ENCODE assay signal across 27 mouse cellular contexts in genomic region chr1:43171816-43172215, GRCm38 (mm10). TPM values are rescaled to one million over a fixed set of nuclear protein-coding genes. Genes with fewer than 3 reads are reported as not detected.
DNase-seq lines count a peak whose midpoint lies in the region; ATAC-seq and TF ChIP-seq lines count a peak whose summit lies in the region.
"Had no signal": no experiment of that assay in that cellular context is flagged by ENCODE, and none has a peak within 500 bp of the region (broad histone marks: within the 10 kb centered on the region; RNA-seq: fewer than 3 reads in every experiment).

No protein-coding gene starts in this region.

- no peaks in the 10 kb centered on the region for H3K9me3 ChIP-seq in heart, embryonic 15.5 days (replicated peaks)
- no peaks in the 10 kb centered on the region for H3K9me3 ChIP-seq in heart, embryonic 11.5 days (replicated peaks; ENCODE audit: control insufficient read depth, low read length)
- H3K9me3 ChIP-seq: forebrain, embryonic 12.5 days; limb, embryonic 10.5 days; limb, embryonic 15.5 days; midbrain, embryonic 13.5 days; neural tube, embryonic 13.5 days had no signal

- H3K27ac ChIP-seq in heart, adult 2 months = peak overlapping the region; percentile 43; the same call in 1 of the 2 replicates
- peak overlapping the region; percentile 18; the same call in 1 of the 2 replicates for H3K27ac ChIP-seq in heart, embryonic 15.5 days
- no peak overlapping the region for H3K27ac ChIP-seq in heart, embryonic 11.5 days (ENCODE audit: low read depth, low read length)
- H3K27ac ChIP-seq: forebrain, embryonic 12.5 days; layer of hippocampus, adult 2 months; limb, embryonic 10.5 days; limb, embryonic 15.5 days; liver, embryonic 14.5 days; macrophage; midbrain, embryonic 13.5 days; neural tube, embryonic 13.5 days had no signal

- H3K4me1 ChIP-seq in heart, adult 2 months (ENCODE audit: control insufficient read depth, insufficient read depth, low read length) = peaks cover 10% of the 10 kb centered on the region
- peaks cover 76% of the 10 kb centered on the region for H3K4me1 ChIP-seq in heart, embryonic 15.5 days (replicated peaks)
- H3K4me1 ChIP-seq in heart, embryonic 11.5 days (ENCODE audit: control insufficient read depth, insufficient read depth, low read length) = peaks cover 37% of the 10 kb centered on the region
- H3K4me1 ChIP-seq: forebrain, embryonic 12.5 days; midbrain, embryonic 13.5 days; neural tube, embryonic 13.5 days had no signal

- no peak for TF ChIP-seq CTCF in heart, adult 2 months (IDR thresholded peaks at IDR 0.05)

- no peak overlapping the region for H3K4me2 ChIP-seq in heart, embryonic 15.5 days
- no peak overlapping the region for H3K4me2 ChIP-seq in heart, embryonic 11.5 days
- H3K4me2 ChIP-seq: forebrain, embryonic 12.5 days; limb, embryonic 15.5 days; midbrain, embryonic 13.5 days; neural tube, embryonic 13.5 days had no signal

- H3K9ac ChIP-seq in heart, adult 2 months (ENCODE audit: low read depth, low read length) = no peak overlapping the region
- no peak overlapping the region for H3K9ac ChIP-seq in heart, embryonic 15.5 days
- no peak overlapping the region for H3K9ac ChIP-seq in heart, embryonic 11.5 days (ENCODE audit: low read depth, low read length)
- H3K9ac ChIP-seq: forebrain, embryonic 12.5 days; forebrain, postnatal 0 days; limb, embryonic 15.5 days; liver, embryonic 14.5 days; midbrain, embryonic 13.5 days; neural tube, embryonic 13.5 days had no signal

- no peaks in the 10 kb centered on the region for H3K79me2 ChIP-seq in heart, adult 2 months (replicated peaks; ENCODE audit: control insufficient read depth, insufficient read depth, low read length)

- 48% methylated on average over 6 of the region's 6 CpGs for WGBS in heart, adult 2 months
- 68% methylated on average over 6 of the region's 6 CpGs for WGBS in heart, embryonic 15.5 days
- 77% methylated on average over 6 of the region's 6 CpGs for WGBS in heart, embryonic 11.5 days (ENCODE audit: insufficient replicate concordance)

- no peak overlapping the region for H3K4me3 ChIP-seq in heart, adult 2 months
- no peak overlapping the region for H3K4me3 ChIP-seq in heart, embryonic 15.5 days
- no peak overlapping the region for H3K4me3 ChIP-seq in heart, embryonic 11.5 days (ENCODE audit: low read depth, low read length)
- H3K4me3 ChIP-seq: forebrain, embryonic 12.5 days; layer of hippocampus, adult 2 months; limb, embryonic 10.5 days; limb, embryonic 15.5 days; midbrain, embryonic 13.5 days; neural tube, embryonic 13.5 days had no signal

- H3K36me3 ChIP-seq in heart, adult 2 months (ENCODE audit: control insufficient read depth, insufficient read depth, low read length) = peaks cover 54% of the 10 kb centered on the region
- H3K36me3 ChIP-seq in heart, embryonic 15.5 days = 0 out of 2 replicates have a peak, but pooled peaks cover 6% of the 10 kb centered on the region
- H3K36me3 ChIP-seq in heart, embryonic 11.5 days (ENCODE audit: control insufficient read depth, insufficient read depth, low read length) = no peaks in the 10 kb centered on the region
- H3K36me3 ChIP-seq: forebrain, embryonic 12.5 days; limb, embryonic 10.5 days; limb, embryonic 15.5 days; midbrain, embryonic 13.5 days; neural tube, embryonic 13.5 days had no signal

- intact Hi-C loops in heart, adult 2 months (cut with DNase I) = no loop called here

- TF ChIP-seq EP300 in heart, adult 2 months (IDR thresholded peaks at IDR 0.05; ENCODE audit: insufficient read depth, low read depth, low read length) = peak; percentile 52

- 0 out of 2 replicates have a peak, but pooled peaks have one; percentile 8 for TF ChIP-seq POLR2A in heart, adult 2 months (IDR thresholded peaks at IDR 0.05; ENCODE audit: insufficient read depth, low read depth, low read length)

- H3K27me3 ChIP-seq in heart, adult 2 months (ENCODE audit: control insufficient read depth, insufficient read depth, low read length) = no peaks in the 10 kb centered on the region
- H3K27me3 ChIP-seq in heart, embryonic 15.5 days = no peaks in the 10 kb centered on the region
- no peaks in the 10 kb centered on the region for H3K27me3 ChIP-seq in heart, embryonic 11.5 days (ENCODE audit: control insufficient read depth, insufficient read depth, low read length)
- H3K27me3 ChIP-seq: forebrain, embryonic 12.5 days; limb, embryonic 15.5 days; midbrain, embryonic 13.5 days; neural tube, embryonic 13.5 days; Patski had no signal

- no peak for ATAC-seq in heart, embryonic 15.5 days (replicated peaks; ENCODE audit: insufficient number of reproducible peaks, insufficient read depth, low FRiP score, low read depth)
- ATAC-seq in heart, embryonic 11.5 days (replicated peaks; ENCODE audit: insufficient number of reproducible peaks, low FRiP score, low TSS enrichment) = no peak
- ATAC-seq: forebrain, postnatal 0 days; hindbrain, embryonic 16.5 days; midbrain, embryonic 13.5 days; Patski had no signal

- DNase-seq in heart, adult 2 months = no peak
- DNase-seq in heart, adult 8-10 months (ENCODE audit: low spot score) = no peak
- DNase-seq in retina, adult 2 months (ENCODE audit: low read depth, low spot score) = peak; percentile 57
- no peak for DNase-seq in retina, postnatal 1 day
- no peak for DNase-seq in left cerebral cortex, adult 18-20 months (ENCODE audit: low spot score in 2 of 2)
- DNase-seq: adrenal gland, postnatal 36 days; cerebellum, adult 2 months; cerebellum, postnatal 14 days; forebrain, postnatal 0 days; kidney, adult 8-10 months; lung, adult 2 months; right cerebral cortex, postnatal 14 days; thymus, postnatal 4 days had no signal

RNA-seq across cellular contexts. Expression of gene Fhl2, which starts 25.0 kb away (rescaled TPM):
- 1,000 to 10,000 TPM; 1,721 to 1,764 TPM for total RNA-seq in heart, adult 2 months (2021)
- 1,853 and 3,161 TPM in 2 replicates for polyA plus RNA-seq in heart, adult 2 months (2012; rRNA removed)
- 1,000 to 10,000 TPM; 1,741 to 2,078 (median 1,948) TPM for total RNA-seq in heart, adult 8-10 months (2022)
- polyA plus RNA-seq in heart, embryonic 15.5 days (2015; fragmentation: Nextera tagmentation; extraction: Ambion mirVana) = 298 and 363 TPM in 2 replicates
- 181 and 186 TPM in 2 replicates for polyA plus RNA-seq in heart, embryonic 11.5 days (2014; fragmentation: Nextera tagmentation; extraction: Ambion mirVana)
- total RNA-seq in left cerebral cortex, adult 18-20 months (2021) = 10 to 100 TPM; 48.9 to 55.4 TPM
- total RNA-seq: megakaryocyte-erythroid progenitor cell, adult 5-6 weeks; MEL had no signal
- polyA plus RNA-seq: macrophage had no signal

Comparison
In these comparisons a context has a peak if more than half of its experiments do, and no peak if none do; other contexts are left out.
1. RNA of gene Fhl2, which starts 25.0 kb away (total RNA-seq): 1,741 to 2,078 TPM in heart, adult 8-10 months and 1,721 to 1,764 TPM in heart, adult 2 months; 48.9 to 55.4 TPM in left cerebral cortex, adult 18-20 months; every median in the first group is over 10 times any median in the second.